Mouse (Mus musculus) urinary bladder, adult 2 months (tissue): ENCODE measurements around the gene Snx29. TPM values are rescaled to one million over a fixed set of nuclear protein-coding genes. Genes with fewer than 3 reads are reported as not detected.
"Not testable (repeated sequence)": the region's sequence is repeated elsewhere in the genome, so short reads cannot be mapped to it uniquely, and the experiment has no call there.

Experiments used
- DNase-seq: peaks from one replicate; pipeline ENCODE4 v3.0.0; 2022; ENCODE audit warnings: low spot score
- polyA plus RNA-seq: library from polyadenylated mRNA; depleted of rRNA; stranded (reverse); fragments of >200 nt; gene quantifications from 2 replicates; pipeline ENCODE4 v1.2.3, GENCODE M21; 2012

The Snx29 gene
- polyA plus RNA-seq, 1 experiment = 8.1 TPM

DNA sequence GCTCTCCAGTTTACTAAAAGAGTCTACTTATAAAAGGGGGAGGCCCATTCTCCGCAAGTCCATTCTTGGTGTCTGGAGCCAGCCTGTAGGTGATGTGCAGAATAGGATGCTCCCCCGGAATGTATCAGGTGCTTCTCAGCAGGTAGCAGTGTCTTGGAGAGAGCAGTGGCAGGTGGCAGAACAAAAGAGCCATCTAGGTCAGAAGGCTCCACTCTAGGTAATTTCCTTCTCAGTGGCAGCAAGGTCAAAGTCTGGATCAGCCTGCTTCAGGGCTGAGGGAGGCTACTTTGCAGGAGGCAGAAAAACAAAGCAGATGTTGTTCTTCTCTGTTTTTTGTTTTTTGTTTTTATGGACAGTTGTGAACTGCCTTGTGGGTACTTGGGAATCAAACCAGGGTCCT lies 37.9 kb downstream of the Snx29 start:
- not testable (repeated sequence) for DNase-seq

DNA sequence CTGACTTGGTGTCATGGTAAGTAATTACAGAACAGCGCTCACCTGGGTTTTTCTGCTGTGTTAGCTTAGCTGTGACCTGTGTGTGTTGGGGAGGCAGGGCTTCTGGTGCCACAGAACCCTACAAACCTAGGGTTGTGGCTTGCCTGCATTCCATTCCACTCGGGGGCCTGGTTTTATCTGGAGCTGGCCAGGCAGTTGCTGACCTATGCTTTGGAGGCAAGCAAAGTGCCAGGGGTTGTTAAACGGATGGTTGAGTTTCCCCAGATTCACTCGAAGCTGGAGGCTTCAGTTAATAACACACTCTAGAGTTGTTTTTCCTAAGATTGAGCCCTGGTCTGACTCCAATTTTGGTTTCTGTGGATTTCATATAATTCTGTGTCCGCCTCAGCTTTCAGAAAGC lies 42.9 kb downstream of the Snx29 start:
- DNase-seq = no peak

GRCm38 (mm10) chr16:11366851-11367250 lies 44.1 kb downstream of the Snx29 start:
- no peak for DNase-seq

- DNase-seq = no peak
Observed at GRCm38 (mm10) chr16:11368412-11368811, 45.7 kb downstream of the Snx29 start.

- no peak for DNase-seq
Observed at GRCm38 (mm10) chr16:11369162-11369561, 46.5 kb downstream of the Snx29 start.

DNA sequence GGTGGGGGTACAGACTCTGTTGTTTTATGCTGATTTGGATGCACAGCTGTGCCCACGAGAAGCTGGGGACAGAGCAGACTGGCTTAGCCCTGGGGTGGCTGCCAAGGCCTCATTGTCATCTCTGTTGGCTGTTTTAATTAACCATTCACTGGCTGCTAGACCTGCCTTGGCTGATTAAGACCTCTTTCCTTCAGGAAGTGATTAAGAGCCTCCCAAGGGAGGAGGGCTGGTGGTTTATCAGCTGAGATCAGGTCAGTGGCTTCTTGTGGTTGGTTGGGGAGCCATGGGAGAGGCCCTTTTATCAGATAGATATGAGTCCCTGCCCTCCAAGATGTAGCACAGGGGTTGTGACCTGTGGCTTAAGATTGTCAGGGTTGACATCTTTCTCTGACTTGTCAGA lies 46.9 kb downstream of the Snx29 start:
- DNase-seq = no peak

DNA sequence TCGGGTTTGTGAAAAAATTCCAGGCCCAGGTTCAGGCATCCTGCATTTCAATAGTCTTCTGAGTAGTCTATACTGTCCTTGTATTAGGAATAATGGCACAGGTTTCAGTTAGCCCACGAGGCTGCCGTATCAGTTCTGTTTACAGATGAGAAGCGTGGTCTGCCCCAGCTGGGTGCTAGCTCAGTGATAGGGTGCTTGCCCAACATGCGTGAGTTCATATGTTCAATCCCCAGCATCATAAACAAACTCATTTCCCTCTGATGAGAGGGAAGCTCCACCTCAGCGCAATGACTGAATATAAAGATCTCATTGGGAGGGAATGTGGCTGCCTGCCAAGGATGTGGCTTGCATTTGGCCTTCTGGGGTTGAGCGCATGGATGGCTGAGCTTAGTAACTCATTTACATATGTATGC lies 47.4 kb downstream of the Snx29 start:
- no peak for DNase-seq

DNA sequence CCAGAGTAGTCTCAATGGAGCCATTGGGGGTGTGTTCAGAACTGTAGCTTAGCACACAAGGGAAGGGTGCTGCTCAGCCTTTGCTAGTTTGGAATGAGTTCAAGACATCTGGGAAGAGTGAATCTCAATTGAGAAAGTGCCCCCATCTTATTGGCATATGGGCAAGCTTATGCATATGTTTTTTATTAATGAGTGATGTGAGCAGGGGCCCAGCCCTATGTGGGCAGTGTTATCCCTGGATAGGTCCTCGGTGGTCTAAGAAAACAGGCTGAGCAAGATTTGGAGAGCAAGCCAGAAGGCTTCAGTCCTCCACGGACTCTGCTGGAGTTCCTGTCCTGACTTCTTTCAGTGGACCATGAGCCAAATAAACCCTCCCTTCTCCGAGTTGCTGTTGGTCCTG lies 56.6 kb downstream of the Snx29 start:
- no peak for DNase-seq

DNA sequence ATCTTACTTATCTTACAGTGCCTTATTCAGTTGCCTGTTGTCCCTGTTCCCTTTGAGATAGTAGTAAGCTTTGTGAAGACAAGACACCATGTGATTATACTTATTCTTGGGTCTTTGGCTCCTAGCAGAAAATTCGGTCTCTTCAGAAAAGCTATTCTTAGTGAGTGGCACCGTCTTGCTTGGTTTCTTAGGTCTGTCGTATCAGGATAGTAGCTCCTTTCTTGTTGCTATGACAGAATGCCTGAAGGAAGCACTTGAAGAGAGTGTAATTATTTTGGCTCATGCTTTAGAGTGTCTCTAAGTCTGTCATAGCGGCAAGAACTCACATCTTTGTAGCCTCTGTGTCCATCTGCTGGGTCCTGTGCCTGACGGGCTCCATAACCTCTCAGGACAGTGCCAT lies 57.3 kb downstream of the Snx29 start:
- no peak for DNase-seq

GRCm38 (mm10) chr16:11380871-11381270 lies 58.2 kb downstream of the Snx29 start:
- no peak for DNase-seq

DNA sequence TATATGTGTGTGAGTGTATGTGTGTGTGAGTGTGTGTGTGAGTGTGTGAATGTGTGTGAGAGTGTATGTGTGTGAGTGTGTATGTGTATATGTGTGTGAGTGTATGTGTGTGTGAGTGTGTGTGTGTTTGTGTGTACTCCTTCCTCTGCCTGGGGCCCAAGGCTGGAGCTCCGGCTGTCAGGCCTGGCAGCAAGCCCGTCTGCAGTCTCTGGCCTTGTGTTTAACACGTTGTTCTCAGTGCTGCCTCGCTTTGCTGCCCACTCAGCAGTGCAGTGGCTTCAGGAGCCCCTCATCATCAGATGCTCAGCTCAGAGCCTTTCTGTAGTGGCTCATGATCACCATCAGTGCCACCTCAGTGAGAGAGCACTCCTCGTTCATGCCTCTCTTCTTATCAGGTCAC lies 61.7 kb downstream of the Snx29 start:
- DNase-seq = no peak

DNA sequence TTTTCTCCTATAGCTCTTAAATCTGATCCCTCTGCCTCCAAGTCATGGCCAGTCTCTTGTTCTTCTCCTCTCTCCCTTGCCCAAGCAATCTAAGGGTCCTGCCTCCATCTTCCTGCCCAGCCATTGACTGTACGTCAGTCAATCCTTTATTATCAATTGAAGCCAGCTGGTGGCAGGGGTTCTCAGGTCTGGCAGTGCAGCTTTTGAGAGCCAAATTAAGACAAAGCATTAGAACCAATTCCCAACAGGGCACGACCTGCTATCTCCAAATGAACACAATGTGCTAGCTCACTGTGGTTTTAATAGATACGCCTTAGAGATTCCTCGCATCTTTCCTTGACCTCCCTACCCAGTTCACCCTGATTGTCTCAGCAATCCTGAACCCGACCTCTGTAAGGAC lies 62.4 kb downstream of the Snx29 start:
- no peak for DNase-seq

- DNase-seq = no peak
Observed at GRCm38 (mm10) chr16:11385798-11386197, 63.1 kb downstream of the Snx29 start.

GRCm38 (mm10) chr16:11386221-11386620 lies 63.5 kb downstream of the Snx29 start:
- no peak for DNase-seq

- DNase-seq = no peak
Observed at GRCm38 (mm10) chr16:11388085-11388484, 65.4 kb downstream of the Snx29 start.

DNA sequence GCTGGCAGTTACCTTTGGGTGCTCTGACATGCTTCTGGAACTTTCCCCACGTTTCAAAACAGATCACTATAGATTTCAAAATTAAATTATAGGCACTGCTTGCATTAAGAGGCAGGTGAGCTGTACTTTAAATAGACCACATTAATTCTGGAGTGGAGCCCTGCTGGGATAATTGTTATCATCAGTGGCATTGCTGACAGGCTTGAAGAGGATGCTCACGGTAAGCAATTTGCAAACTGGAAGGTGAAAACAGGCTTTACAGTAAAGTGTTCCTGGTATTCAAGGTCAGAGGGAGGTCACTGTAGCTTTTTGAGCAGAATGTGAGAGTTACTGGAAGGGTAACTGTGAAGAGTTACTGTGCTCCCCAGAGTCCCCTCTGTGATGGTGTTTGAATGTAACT lies 66.6 kb downstream of the Snx29 start:
- no peak for DNase-seq

DNA sequence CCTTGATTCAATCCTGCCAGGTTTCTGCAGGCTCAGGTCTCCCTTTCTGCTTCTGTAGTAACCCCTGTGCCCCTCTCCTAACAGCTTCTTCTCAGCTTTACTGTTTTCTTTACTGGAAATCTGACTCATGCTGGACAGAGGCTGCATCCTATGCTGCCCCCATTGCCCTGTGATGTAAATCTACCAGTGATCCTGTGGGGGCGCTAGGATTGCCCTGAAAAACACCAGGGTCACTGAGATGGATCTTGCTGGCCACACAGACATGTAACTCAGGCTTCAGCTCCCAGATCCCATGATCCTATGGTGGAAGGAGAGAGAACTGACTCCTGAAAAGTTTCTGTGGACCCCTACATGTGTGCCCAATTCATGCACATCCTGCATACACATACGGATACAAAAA lies 73.9 kb downstream of the Snx29 start:
- no peak for DNase-seq

DNA sequence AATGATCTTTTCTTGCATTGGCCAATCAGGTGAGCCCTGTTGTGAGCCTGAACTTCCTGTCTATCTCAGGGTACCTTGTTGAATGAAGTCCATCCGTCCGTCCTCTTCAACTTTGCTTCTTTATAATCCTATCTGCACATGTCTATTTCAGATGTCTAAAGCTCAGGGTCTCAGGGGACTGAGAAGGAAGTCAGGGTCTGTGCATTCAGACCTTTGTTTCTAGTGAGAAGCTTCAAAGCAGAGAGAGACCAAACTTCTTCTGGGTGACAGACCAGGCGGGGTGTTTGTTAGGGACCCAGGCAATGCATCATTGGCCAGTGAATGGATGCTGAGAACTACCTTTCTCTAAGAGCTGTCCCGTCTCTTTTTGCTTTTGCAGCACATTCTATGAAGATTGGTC lies 76.7 kb downstream of the Snx29 start:
- DNase-seq = no peak

DNA sequence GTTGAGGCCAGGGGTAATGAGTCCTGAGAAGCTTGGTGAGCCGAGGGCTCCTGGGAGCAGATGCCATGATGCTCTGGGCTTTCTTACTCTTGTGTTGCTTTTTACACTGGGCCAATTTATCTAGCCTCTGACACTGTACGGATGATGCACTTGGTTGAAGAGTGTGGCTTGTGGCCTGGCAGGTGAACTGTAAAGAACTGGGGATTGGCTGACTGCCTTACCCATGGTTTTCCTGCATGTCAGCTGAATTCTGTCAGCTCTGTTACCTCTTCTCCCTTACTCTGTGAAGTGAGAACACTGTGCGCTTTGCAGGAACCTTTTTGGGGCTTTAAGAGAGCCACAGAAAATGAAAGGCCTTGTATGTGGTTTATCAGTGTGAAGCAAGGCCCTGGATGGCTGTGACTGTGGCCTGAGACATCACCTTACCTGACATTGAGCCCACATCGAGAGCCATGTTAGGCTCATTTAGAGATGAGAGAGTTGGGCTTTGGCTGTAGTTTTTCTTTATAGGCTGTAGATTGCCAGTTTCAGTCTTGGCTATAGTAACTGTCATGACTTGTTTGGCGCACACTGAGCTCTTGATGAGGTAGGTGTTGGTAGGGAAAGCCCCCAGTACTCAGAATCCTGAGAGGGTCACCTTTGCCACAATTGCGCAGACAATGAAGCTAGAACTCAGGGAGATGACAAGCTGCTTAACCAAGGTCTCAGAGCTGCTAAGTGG lies 77.3 kb downstream of the Snx29 start:
- DNase-seq = no peak

DNA sequence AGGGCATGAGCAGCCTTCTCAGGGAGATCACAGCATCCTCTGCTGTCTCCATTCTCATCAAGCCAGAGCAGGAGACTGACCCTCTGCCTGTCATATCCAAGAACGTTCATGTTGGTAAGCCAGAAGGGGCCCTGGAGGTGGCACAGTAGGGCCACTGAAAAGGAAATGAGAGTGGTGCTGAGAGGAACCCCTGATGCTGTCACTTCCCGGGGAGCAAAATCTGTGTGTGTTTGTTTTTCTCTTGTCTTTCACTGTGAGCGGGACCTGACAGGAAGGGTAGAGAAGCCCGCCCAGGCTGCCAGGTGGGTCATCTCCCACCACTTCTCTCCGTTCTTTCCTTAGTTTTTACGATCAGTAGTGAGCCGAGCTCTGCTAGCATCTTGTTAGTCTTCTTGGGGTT lies 78.2 kb downstream of the Snx29 start:
- no peak for DNase-seq

DNA sequence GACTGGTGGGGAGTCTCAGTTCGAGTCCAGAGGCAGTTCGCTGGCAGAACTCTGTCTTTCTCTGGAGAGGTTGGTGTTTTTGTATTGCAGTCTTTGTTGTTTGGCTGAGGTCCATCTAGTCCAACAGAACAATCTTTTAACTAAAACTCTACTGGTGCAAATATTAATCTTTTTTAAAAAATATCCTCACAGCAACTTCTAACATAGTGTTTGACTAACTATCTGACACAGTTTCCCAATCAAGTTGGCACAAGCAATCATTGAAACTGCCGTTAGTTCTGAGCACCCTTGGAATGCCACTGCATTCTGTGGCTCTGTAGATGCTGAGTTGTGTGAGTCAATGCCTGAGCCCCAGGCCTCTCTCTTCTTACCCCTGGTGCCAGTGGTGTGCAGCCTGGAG lies 82.5 kb downstream of the Snx29 start:
- no peak for DNase-seq

DNA sequence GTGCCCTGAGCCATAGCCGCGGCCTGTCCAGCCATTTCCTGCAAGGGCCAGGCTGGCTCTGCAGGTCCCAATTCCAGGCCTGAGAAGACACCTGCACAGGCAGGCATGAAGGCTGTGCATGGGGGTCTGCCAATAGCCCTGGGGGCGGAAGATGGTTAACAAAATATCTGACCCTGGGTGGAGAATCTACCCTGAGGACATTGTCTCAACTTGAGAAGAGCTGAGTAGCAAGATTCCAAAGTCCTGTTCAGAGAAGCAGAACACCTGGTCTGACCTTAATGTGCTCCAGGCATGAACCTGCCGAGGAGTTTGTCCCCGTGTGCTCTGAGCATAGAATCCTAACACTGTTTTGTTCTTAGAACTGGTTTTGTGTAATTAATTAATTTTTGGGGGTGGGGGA lies 83.5 kb downstream of the Snx29 start:
- DNase-seq = no peak

GRCm38 (mm10) chr16:11406622-11407021 lies 83.9 kb downstream of the Snx29 start:
- DNase-seq = no peak

- DNase-seq = no peak
Observed at GRCm38 (mm10) chr16:11407932-11408620, 85.4 kb downstream of the Snx29 start.
